Mouse (Mus musculus): ENCODE results near the gene Olfr718-ps1. TPM values are rescaled to one million over a fixed set of nuclear protein-coding genes. Genes with fewer than 3 reads are reported as not detected.
A peak's percentile ranks its signal among the peaks of the same experiment; 100 is the strongest.

Olfr718-ps1 gene
- polyA plus RNA-seq, 1 experiment from 2014 or later: not detected

- H3K9me3 ChIP-seq (ENCODE audit: control insufficient read depth, low read length): no peaks in the 10 kb centered on the region
- H3K4me1 ChIP-seq (replicated peaks; ENCODE audit: control insufficient read depth, insufficient read depth, low read length): peaks cover 7% of the 10 kb centered on the region
- 29% methylated on average over 1 of the region's 1 CpGs for WGBS
- no peaks in the 10 kb centered on the region for H3K36me3 ChIP-seq (ENCODE audit: control insufficient read depth, insufficient read depth)
- H3K9ac ChIP-seq (replicated peaks; ENCODE audit: low read depth, low read length): no peak overlapping the region
- no peak for ATAC-seq
- H3K4me3 ChIP-seq (replicated peaks; ENCODE audit: low read length): no peak overlapping the region
- no peak overlapping the region for H3K4me2 ChIP-seq (ENCODE audit: low read length)
- no peak overlapping the region for H3K27ac ChIP-seq (ENCODE audit: low read length)
- no peaks in the 10 kb centered on the region for H3K27me3 ChIP-seq (replicated peaks; ENCODE audit: control insufficient read depth, insufficient read depth, low read length)
Observed at GRCm38 (mm10) chr5:143122673-143123072, 24.7 kb downstream of the Olfr718-ps1 start.

- ATAC-seq: no peak
- H3K4me2 ChIP-seq (ENCODE audit: low read length): no peak overlapping the region
- WGBS: 76% methylated on average over 8 of the region's 8 CpGs
Observed at GRCm38 (mm10) chr5:143122125-143122524, 25.3 kb downstream of the Olfr718-ps1 start.

GRCm38 (mm10) chr5:143112281-143113246, 34.8 kb downstream of the Olfr718-ps1 start, which contains the start of gene Rnf216:
Gene Rnf216 (minus strand): TSS chr5:143112994.
- Histone ChIP-seq H3K27ac (ENCODE audit: low read length) (peak within 1 kb of the TSS; percentile 80), H3K9me3 (ENCODE audit: control insufficient read depth, low read length) (no peaks in the 10 kb centered on the region), H3K4me3 (replicated peaks; ENCODE audit: low read length) (peak within 1 kb of the TSS; percentile 64), H3K36me3 (ENCODE audit: control insufficient read depth, insufficient read depth) (no peaks in the 10 kb centered on the region), H3K27me3 (replicated peaks; ENCODE audit: control insufficient read depth, insufficient read depth, low read length) (no peaks in the 10 kb centered on the region), H3K9ac (replicated peaks; ENCODE audit: low read depth, low read length) (peak within 1 kb of the TSS; percentile 79), H3K4me1 (replicated peaks; ENCODE audit: control insufficient read depth, insufficient read depth, low read length) (peaks cover 8% of the 10 kb centered on the region), H3K4me2 (ENCODE audit: low read length) (peak within 1 kb of the TSS; percentile 84)
- peak; percentile 97 for ATAC-seq
- 1% methylated on average over 92 of the region's 110 CpGs for WGBS

More at GRCm38 (mm10) chr5:143122125-143122524, 25.3 kb downstream of the Olfr718-ps1 start:
- H3K9me3 ChIP-seq (ENCODE audit: control insufficient read depth, low read length): no peaks in the 10 kb centered on the region
- H3K4me3 ChIP-seq (replicated peaks; ENCODE audit: low read length): no peak overlapping the region
- H3K36me3 ChIP-seq (ENCODE audit: control insufficient read depth, insufficient read depth): no peaks in the 10 kb centered on the region
- H3K4me1 ChIP-seq (replicated peaks; ENCODE audit: control insufficient read depth, insufficient read depth, low read length): peaks cover 7% of the 10 kb centered on the region
- H3K9ac ChIP-seq (replicated peaks; ENCODE audit: low read depth, low read length): no peak overlapping the region
- H3K27ac ChIP-seq (ENCODE audit: low read length): no peak overlapping the region
- H3K27me3 ChIP-seq (replicated peaks; ENCODE audit: control insufficient read depth, insufficient read depth, low read length): no peaks in the 10 kb centered on the region

- Histone ChIP-seq H3K4me1 (replicated peaks; ENCODE audit: control insufficient read depth, insufficient read depth, low read length) (peaks cover 4% of the 10 kb centered on the region), H3K27ac (ENCODE audit: low read length) (no peak overlapping the region), H3K9ac (replicated peaks; ENCODE audit: low read depth, low read length) (no peak overlapping the region), H3K4me2 (ENCODE audit: low read length) (no peak overlapping the region), H3K9me3 (ENCODE audit: control insufficient read depth, low read length) (no peaks in the 10 kb centered on the region), H3K27me3 (replicated peaks; ENCODE audit: control insufficient read depth, insufficient read depth, low read length) (no peaks in the 10 kb centered on the region), H3K4me3 (replicated peaks; ENCODE audit: low read length) (no peak overlapping the region), H3K36me3 (ENCODE audit: control insufficient read depth, insufficient read depth) (no peaks in the 10 kb centered on the region)
- WGBS: 94% methylated on average over 3 of the region's 3 CpGs
- no peak for ATAC-seq
Observed at GRCm38 (mm10) chr5:143106842-143107241, 40.5 kb downstream of the Olfr718-ps1 start.

- Histone ChIP-seq H3K4me1 (replicated peaks; ENCODE audit: control insufficient read depth, insufficient read depth, low read length) (peaks cover 2% of the 10 kb centered on the region; the same call in 1 of the 2 replicates), H3K9ac (replicated peaks; ENCODE audit: low read depth, low read length) (no peak overlapping the region), H3K4me3 (replicated peaks; ENCODE audit: low read length) (no peak overlapping the region), H3K27ac (ENCODE audit: low read length) (no peak overlapping the region), H3K9me3 (ENCODE audit: control insufficient read depth, low read length) (no peaks in the 10 kb centered on the region), H3K36me3 (ENCODE audit: control insufficient read depth, insufficient read depth) (no peaks in the 10 kb centered on the region), H3K27me3 (replicated peaks; ENCODE audit: control insufficient read depth, insufficient read depth, low read length) (no peaks in the 10 kb centered on the region), H3K4me2 (ENCODE audit: low read length) (no peak overlapping the region)
- WGBS: 94% methylated on average over 2 of the region's 2 CpGs
- ATAC-seq: no peak
Observed at GRCm38 (mm10) chr5:143103231-143103630, 44.1 kb downstream of the Olfr718-ps1 start.

- no peak overlapping the region for H3K4me2 ChIP-seq (ENCODE audit: low read length)
- no peak for ATAC-seq
- H3K4me1 ChIP-seq (replicated peaks; ENCODE audit: control insufficient read depth, insufficient read depth, low read length): peaks cover 2% of the 10 kb centered on the region; the same call in 1 of the 2 replicates
- H3K27ac ChIP-seq (ENCODE audit: low read length): no peak overlapping the region
- H3K4me3 ChIP-seq (replicated peaks; ENCODE audit: low read length): no peak overlapping the region
- no peaks in the 10 kb centered on the region for H3K36me3 ChIP-seq (ENCODE audit: control insufficient read depth, insufficient read depth)
- no peak overlapping the region for H3K9ac ChIP-seq (replicated peaks; ENCODE audit: low read depth, low read length)
- 95% methylated on average over 1 of the region's 1 CpGs for WGBS
- no peaks in the 10 kb centered on the region for H3K9me3 ChIP-seq (ENCODE audit: control insufficient read depth, low read length)
- H3K27me3 ChIP-seq (replicated peaks; ENCODE audit: control insufficient read depth, insufficient read depth, low read length): no peaks in the 10 kb centered on the region
Observed at GRCm38 (mm10) chr5:143101626-143102025, 45.8 kb downstream of the Olfr718-ps1 start.

- ATAC-seq: no peak
- no peaks in the 10 kb centered on the region for H3K4me1 ChIP-seq (replicated peaks; ENCODE audit: control insufficient read depth, insufficient read depth, low read length)
- 93% methylated on average over 7 of the region's 7 CpGs for whole genome bisulfite sequencing
- H3K27me3 ChIP-seq (replicated peaks; ENCODE audit: control insufficient read depth, insufficient read depth, low read length): no peaks in the 10 kb centered on the region
- H3K4me3 ChIP-seq (replicated peaks; ENCODE audit: low read length): no peak overlapping the region
- no peak overlapping the region for H3K9ac ChIP-seq (replicated peaks; ENCODE audit: low read depth, low read length)
- no peak overlapping the region for H3K4me2 ChIP-seq (ENCODE audit: low read length)
- H3K27ac ChIP-seq (ENCODE audit: low read length): no peak overlapping the region
- H3K36me3 ChIP-seq (ENCODE audit: control insufficient read depth, insufficient read depth): peaks cover 3% of the 10 kb centered on the region; the same call in 1 of the 2 replicates
- H3K9me3 ChIP-seq (ENCODE audit: control insufficient read depth, low read length): no peaks in the 10 kb centered on the region
Observed at GRCm38 (mm10) chr5:143095256-143095655, 52.1 kb downstream of the Olfr718-ps1 start.

- no peak overlapping the region for H3K4me3 ChIP-seq (replicated peaks; ENCODE audit: low read length)
- H3K27ac ChIP-seq (ENCODE audit: low read length): no peak overlapping the region
- no peaks in the 10 kb centered on the region for H3K9me3 ChIP-seq (ENCODE audit: control insufficient read depth, low read length)
- 70% methylated on average over 3 of the region's 3 CpGs for WGBS
- H3K4me1 ChIP-seq (replicated peaks; ENCODE audit: control insufficient read depth, insufficient read depth, low read length): no peaks in the 10 kb centered on the region
- H3K9ac ChIP-seq (replicated peaks; ENCODE audit: low read depth, low read length): no peak overlapping the region
- H3K27me3 ChIP-seq (replicated peaks; ENCODE audit: control insufficient read depth, insufficient read depth, low read length): no peaks in the 10 kb centered on the region
- peaks cover 3% of the 10 kb centered on the region; the same call in 1 of the 2 replicates for H3K36me3 ChIP-seq (ENCODE audit: control insufficient read depth, insufficient read depth)
- ATAC-seq: no peak
- H3K4me2 ChIP-seq (ENCODE audit: low read length): no peak overlapping the region
Observed at GRCm38 (mm10) chr5:143092891-143093290, 54.5 kb downstream of the Olfr718-ps1 start.

GRCm38 (mm10) chr5:143084898-143085297, 62.5 kb downstream of the Olfr718-ps1 start:
- Histone ChIP-seq H3K36me3 (ENCODE audit: control insufficient read depth, insufficient read depth) (0 out of 2 replicates have a peak, but pooled peaks cover 2% of the 10 kb centered on the region), H3K4me1 (replicated peaks; ENCODE audit: control insufficient read depth, insufficient read depth, low read length) (no peaks in the 10 kb centered on the region), H3K4me3 (replicated peaks; ENCODE audit: low read length) (no peak overlapping the region), H3K9me3 (ENCODE audit: control insufficient read depth, low read length) (no peaks in the 10 kb centered on the region), H3K9ac (replicated peaks; ENCODE audit: low read depth, low read length) (no peak overlapping the region), H3K27ac (ENCODE audit: low read length) (no peak overlapping the region), H3K27me3 (replicated peaks; ENCODE audit: control insufficient read depth, insufficient read depth, low read length) (no peaks in the 10 kb centered on the region), H3K4me2 (ENCODE audit: low read length) (no peak overlapping the region)
- 70% methylated on average over 4 of the region's 4 CpGs for WGBS
- ATAC-seq: no peak

All from forebrain, embryonic 16.5 days (tissue).